Mouse (Mus musculus): ENCODE measurements around the gene Nle1.

Nle1 gene

DNA sequence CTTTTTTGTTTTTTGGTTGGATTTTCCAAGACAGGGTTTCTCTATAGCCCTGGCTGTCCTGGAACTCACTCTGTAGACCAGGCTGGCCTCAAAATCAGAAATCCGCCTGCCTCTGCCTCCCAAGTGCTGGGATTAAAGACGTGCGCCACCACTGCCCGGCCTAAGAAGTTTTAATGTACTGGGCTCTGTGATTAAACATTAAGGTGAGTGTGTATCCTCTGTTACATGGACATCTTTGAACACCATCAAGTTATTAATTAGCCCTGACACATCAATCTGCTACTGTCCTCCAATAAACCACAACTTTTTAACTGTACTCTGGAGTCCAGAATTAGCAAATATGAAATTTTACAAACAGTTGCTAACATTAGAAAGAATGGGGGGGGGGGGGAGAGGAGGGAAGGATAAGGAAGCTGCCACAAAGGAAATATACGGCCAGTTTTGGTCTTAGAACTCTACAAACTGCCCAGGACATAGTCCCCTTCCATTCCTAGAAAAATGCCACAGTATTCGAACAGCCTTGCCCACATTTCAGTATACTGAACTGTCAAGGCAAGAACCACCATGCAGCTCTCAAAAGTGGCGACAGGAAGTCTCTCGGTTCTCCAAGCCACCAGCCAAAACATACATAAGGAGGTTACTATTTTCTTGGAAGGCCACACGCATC lies 38.6 kb downstream of the Nle1 start:
- no peak for DNase-seq (ENCODE audit: low spot score in 2 of 2)

- DNase-seq (ENCODE audit: low spot score in 2 of 2) = no peak
Measured at GRCm38 (mm10) chr11:82867956-82868355, 40.3 kb downstream of the Nle1 start.

DNA sequence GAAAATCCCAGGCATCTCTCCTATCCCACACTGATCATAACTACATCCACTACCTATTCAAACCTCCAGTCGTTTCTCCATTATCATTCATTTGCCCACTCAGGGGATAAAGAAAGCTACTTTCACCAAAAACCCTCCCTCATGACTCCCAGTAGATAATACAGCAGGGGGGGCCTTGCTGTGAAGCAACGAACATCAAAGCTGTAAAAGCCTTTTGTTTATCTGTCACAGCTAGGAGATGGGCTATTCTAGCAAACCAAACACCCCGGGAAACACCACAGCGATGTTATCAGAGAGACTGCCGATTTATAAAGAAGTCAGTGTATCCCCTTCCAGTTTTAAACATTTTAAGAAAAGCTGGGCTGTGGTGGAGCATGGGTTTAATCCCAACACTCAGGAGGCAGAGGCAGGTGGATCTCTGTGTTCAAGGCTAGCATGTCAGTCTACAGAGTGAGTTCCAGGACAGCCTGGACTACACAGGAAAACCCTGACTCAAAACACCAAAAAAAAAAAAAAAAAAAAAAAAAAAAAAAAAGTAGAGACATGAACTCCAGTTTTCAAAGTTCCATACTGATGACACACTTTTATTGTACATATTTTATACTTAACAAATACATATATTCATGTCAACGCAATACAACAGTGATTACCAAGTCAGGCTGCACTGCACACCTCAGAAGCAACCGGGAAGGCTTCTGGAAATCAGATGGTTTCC lies 41.2 kb downstream of the Nle1 start:
- DNase-seq (ENCODE audit: low spot score in 2 of 2) = no peak

DNA sequence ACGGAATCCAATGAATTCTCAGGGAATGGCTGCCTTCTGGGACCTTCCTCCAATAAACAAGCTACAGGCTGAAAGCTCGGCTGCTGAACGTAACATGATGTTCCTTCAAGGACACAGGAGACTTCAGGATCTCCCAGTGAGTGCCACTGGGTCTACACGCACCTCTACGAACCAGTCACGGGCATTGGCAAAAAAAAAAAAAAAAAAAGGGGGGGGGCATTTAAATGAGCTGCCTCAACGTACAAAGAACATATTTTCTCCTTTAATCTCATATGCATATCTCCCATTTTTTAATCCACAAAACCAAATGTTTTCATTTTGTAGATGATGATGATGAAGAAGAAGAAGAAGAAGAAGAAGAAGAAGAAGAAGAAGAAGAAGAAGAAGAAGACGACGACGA lies 42.3 kb downstream of the Nle1 start:
- no peak for DNase-seq (ENCODE audit: low spot score in 2 of 2)

DNA sequence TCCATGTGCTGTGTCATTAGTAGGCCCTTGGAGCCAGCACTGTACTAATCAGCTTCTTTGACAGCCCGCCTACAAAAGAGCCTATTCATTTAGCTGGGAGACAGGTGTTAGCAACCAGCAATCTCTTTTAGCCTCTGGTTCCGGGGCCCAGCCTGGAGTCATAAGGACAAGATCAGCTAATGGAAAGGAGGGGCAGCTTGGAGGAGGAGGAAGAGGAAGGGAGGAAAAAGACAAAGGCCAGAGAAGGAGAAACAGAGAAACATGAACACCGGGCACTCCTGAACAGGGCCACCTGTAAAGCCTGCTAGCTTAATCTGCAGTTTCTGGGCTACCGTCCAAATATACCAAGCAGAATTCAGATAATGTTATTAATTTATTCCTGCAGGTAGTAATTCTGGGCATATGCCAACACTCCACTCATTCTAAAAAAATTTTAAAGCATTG lies 44.7 kb downstream of the Nle1 start:
- no peak for DNase-seq (ENCODE audit: low spot score in 2 of 2)

- DNase-seq (ENCODE audit: low spot score in 2 of 2) = no peak
Measured at GRCm38 (mm10) chr11:82863059-82863458, 45.2 kb downstream of the Nle1 start.

DNA sequence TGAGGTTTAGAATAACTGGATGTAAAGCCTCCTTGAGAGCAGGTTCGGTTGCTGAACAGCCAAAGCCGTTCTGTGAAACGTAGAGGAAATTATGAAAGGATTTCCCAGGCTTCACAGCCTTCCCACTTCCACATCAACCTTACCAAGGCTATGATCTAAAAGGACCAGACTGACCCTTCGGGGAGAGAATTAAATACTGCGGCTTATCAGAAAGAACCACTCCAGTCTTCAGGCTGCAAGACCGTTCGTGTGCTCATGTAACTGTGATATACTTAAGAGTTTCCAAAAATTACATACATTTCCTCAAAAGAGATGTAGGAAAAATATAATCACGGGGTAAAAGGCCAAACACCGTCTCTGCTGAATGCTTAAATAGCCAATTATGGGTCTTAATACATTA lies 45.6 kb downstream of the Nle1 start:
- no peak for DNase-seq (ENCODE audit: low spot score in 2 of 2)

DNA sequence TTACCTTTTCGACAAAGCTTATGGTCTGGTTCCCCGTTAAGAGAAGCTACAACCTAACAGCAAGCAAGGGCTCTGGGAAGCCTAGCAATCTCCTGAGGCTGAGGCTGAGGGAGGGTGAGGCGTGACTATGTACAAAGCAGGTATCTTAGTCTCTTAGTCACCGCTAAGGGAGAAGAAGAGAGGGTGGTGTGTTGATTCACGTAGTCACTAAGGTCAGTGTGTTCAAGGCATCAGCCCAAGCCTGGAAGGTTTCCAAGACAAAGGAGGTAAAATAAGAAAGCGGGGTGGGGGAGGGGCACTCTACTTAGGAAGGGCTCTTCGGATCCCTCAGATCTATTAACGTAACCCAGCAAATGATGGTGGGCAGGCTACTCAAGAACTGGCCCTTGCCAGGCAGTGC lies 46.7 kb downstream of the Nle1 start:
- DNase-seq (ENCODE audit: low spot score in 2 of 2) = no peak

DNA sequence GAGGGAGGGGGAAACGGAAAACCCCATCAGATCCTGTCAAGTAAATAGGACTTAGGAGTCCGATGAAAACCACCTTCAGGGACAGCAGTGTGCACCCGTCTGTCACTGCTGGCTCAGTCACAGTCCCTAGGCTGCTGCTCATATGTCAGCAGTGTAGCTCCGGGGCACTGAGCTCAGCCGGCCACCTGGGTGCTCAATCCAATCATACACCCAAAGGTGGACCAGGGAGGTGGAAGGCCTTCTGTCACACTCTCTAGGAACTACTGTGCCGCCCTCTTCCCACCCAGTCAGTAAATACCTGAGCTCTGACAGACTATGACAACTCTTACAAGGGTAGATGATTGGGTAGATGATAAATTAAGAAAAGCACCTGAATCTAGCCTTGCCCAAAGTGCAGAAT lies 47.5 kb downstream of the Nle1 start:
- no peak for DNase-seq (ENCODE audit: low spot score in 2 of 2)

GRCm38 (mm10) chr11:82857307-82857848 lies 50.8 kb downstream of the Nle1 start:
- DNase-seq (ENCODE audit: low spot score in 2 of 2) = no peak

GRCm38 (mm10) chr11:82856032-82856431 lies 52.2 kb downstream of the Nle1 start:
- DNase-seq (ENCODE audit: low spot score in 2 of 2) = no peak

DNA sequence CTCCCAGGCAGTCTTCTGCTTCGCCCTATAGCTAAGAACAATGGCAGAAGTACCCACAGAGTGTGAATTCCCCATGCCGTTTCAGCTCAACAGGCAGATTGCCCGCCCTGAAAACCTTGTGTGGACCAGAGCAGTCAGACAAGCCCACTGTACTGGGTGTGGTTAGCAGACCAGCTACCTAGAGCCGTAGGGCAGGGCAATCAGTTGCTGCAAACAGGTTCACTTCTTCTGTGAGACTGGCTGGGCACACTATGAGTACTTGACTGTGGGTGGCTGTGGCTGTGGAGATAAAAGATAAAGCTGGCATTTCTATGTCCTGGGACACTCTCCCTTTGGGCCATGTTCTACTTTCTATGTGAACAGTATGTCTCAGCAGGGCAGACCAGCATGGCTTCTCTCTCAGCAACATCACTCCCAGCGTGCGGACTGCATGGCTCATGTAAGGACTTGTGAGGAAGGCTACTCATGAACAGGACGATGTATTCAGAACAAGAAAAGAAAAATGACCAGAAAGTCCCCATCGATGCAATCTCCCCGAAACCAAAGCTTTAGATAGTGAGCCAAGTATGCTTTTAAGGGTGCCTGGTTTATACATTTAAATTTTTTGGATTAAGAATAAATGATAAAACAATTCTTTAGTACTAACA lies 52.8 kb downstream of the Nle1 start:
- no peak for DNase-seq (ENCODE audit: low spot score in 2 of 2)

DNA sequence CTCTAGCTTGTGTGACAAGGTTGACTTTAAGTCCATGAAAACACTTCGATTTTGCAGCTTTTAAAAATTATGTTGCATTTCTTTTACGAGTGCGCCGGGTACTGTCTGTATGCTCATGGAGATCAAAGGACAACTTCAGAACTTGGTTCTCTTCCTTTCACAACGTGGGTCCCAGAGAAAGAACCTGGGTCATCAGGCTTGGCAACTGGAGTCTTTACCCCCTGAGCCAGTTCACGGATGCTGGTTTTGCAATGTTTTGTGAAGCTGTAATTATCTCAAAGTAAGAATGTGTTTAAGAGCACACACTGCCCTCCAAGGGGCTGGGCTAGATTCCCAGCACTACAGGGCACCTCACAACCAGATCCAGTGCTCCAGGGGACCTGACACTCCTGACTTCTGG lies 54.1 kb downstream of the Nle1 start:
- DNase-seq (ENCODE audit: low spot score in 2 of 2) = no peak

DNA sequence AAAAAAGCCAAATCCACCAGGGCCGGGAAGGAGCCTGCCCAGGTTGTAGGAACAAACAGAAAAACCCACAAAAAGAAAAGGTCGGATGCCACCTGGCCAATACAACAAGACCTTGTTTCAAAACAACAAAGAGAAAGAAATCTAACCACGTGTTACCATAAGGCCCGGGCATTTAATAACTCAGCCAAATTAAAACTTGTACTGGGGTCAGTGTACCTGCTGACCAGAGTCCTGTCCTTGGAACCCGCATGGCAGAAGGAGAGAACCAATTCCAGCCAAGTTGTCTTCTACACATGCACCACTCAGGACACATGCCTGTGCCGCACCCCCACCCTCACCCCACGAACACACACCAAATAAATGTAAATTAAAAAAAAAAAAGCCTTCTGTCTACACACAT lies 55.3 kb downstream of the Nle1 start:
- DNase-seq (ENCODE audit: low spot score in 2 of 2) = no peak

- no peak for DNase-seq (ENCODE audit: low spot score in 2 of 2)
Measured at GRCm38 (mm10) chr11:82852540-82852939, 55.7 kb downstream of the Nle1 start.

- no peak for DNase-seq (ENCODE audit: low spot score in 2 of 2)
Measured at GRCm38 (mm10) chr11:82852115-82852514, 56.1 kb downstream of the Nle1 start.

Data from right cerebral cortex, adult 2 months (tissue).